Mouse (Mus musculus) embryonic facial prominence, embryonic 14.5 days (tissue): ENCODE results near the gene Gpr31b. TPM values are rescaled to one million over a fixed set of nuclear protein-coding genes. Genes with fewer than 3 reads are reported as not detected.
A peak's percentile ranks its signal among the peaks of the same experiment; 100 is the strongest.
"Not testable (repeated sequence)": the region's sequence is repeated elsewhere in the genome, so short reads cannot be mapped to it uniquely, and the experiment has no call there.

ENCODE experiments used
- ATAC-seq: fragments of 200-750 bp; cut with Nextera tagmentation; 2 replicates; pipeline ENCODE4 v1.8.0; 2017; ENCODE audit warnings: low read depth, moderate number of reproducible peaks, moderate TSS enrichment
- DNase-seq: peaks from one replicate; pipeline ENCODE4 v3.0.0-alpha.2; 2015; ENCODE audit warnings: low spot score
- H3K27ac ChIP-seq: fragments of 300-500 bp; sonication (generic); replicated peaks from 2 replicates; pipeline ENCODE4 v1.5.1; 2014; ENCODE audit warnings: low read depth, mild to moderate bottlenecking, low read length, moderate library complexity
- H3K27me3 ChIP-seq: fragments of 300-500 bp; sonication (generic); replicated peaks from 2 replicates; pipeline ENCODE4 v1.6.1; 2014; ENCODE audit warnings: low read length; ENCODE audit not compliant: control insufficient read depth, insufficient read depth
- H3K36me3 ChIP-seq: fragments of 300-500 bp; sonication (generic); 2 replicates; pipeline ENCODE4 v1.6.1; 2014; ENCODE audit warnings: low read length, mixed read lengths; ENCODE audit not compliant: control insufficient read depth, insufficient read depth
- H3K4me1 ChIP-seq: fragments of 300-500 bp; sonication (generic); 2 replicates; pipeline ENCODE4 v1.6.1; 2014; ENCODE audit warnings: antibody characterized with exemption, low read length; ENCODE audit not compliant: control insufficient read depth, insufficient read depth
- H3K4me2 ChIP-seq: fragments of 300-500 bp; sonication (generic); 2 replicates; pipeline ENCODE4 v1.6.1; 2014; ENCODE audit warnings: low read depth, mild to moderate bottlenecking, low read length, moderate library complexity, mixed read lengths
- H3K4me3 ChIP-seq: fragments of 300-500 bp; sonication (generic); 2 replicates; pipeline ENCODE4 v1.5.1; 2014; ENCODE audit warnings: low read depth, mild to moderate bottlenecking, low read length
- H3K9ac ChIP-seq: fragments of 300-500 bp; sonication (generic); 2 replicates; pipeline ENCODE4 v1.6.1; 2014; ENCODE audit warnings: low read depth, mild to moderate bottlenecking, low read length, moderate library complexity, mixed read lengths
- H3K9me3 ChIP-seq: fragments of 300-500 bp; sonication (generic); 2 replicates; pipeline ENCODE4 v1.6.1; 2016; ENCODE audit warnings: low read length; ENCODE audit not compliant: control insufficient read depth
- WGBS: fragments of 180-500 bp; shearing (Covaris S2); extraction: QIAGEN DNeasy Blood & Tissue Kit; methylation state at CpG from one replicate; pipeline ENCODE4 v1.1.7; 2014; 5-methylcytosine and 5-hydroxymethylcytosine counted together
- polyA plus RNA-seq: library from polyadenylated mRNA; unstranded; fragments of >200 nt; fragmentation: Nextera tagmentation; extraction: Ambion mirVana; gene quantifications from 2 replicates; pipeline ENCODE4 v1.2.1, GENCODE M21; 2014

Gpr31b gene
- polyA plus RNA-seq = not detected in 2 replicates

DNA sequence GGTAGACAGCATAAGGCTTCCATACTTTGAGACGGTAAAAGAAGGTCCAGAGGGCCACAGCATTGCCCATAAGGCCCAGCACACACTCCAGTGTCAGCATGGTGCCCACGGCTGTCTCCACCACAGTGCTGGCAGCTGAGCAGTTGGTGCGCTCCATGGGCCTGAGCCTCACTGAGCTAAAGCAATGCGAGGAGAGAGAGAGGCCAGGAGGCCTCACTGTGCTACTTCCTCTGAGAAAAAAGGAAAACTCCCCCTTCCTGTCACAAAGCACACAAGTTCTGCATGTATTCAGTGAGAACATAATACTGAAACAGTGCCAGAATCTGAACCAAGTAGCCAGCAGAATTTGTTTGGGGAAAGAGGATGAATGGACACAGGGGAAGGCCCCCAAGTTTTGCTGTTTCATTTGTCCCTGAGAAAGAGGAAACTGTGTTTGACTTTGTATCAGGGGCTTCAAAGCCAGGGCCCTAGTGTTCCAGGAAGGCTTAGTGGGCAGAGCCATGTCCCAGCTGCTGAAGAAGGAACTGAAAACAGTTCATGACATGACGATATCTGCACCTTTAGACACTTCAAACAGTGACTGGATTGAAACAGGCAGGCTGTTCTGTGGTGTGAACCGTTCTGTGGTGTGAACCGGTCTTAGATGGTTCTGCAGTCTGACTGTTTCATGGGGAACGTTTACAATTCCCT lies at the start of gene Gpr31b:
TSS of gene Gpr31b (minus strand) at position 173 of the 690 bp plus-strand sequence.
- H3K27ac ChIP-seq, DNase-seq, H3K9ac ChIP-seq, H3K27me3 ChIP-seq, ATAC-seq, H3K4me1 ChIP-seq, H3K4me2 ChIP-seq, H3K9me3 ChIP-seq, H3K4me3 ChIP-seq, H3K36me3 ChIP-seq: not testable (repeated sequence)
- WGBS = no CpG with 5 or more reads among the region's 8 CpGs

DNA sequence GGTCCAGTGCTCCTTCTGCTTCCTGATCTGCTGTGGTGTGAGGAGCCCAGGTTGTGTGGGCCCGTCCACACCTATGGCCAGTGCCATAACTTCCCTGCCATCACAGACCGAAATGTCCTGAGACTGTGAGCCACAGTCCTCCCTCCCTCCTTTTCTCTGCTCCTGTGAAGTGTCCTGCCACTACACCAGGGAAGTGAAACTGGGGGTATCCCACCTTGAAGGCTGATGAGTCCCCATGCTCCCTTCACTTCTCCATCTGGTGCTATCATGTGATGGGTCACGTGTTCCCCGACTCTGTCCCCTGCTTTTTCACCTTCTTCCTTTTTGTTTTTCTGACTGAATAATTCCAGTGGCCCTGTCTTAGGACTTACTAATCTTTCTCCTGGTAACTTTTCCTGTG lies 40.9 kb upstream of the Gpr31b start:
- H3K4me1 ChIP-seq, H3K27me3 ChIP-seq, H3K4me2 ChIP-seq, H3K36me3 ChIP-seq, H3K9me3 ChIP-seq, H3K4me3 ChIP-seq, DNase-seq, H3K9ac ChIP-seq, H3K27ac ChIP-seq, ATAC-seq: not testable (repeated sequence)
- no CpG with 5 or more reads among the region's 4 CpGs for WGBS

DNA sequence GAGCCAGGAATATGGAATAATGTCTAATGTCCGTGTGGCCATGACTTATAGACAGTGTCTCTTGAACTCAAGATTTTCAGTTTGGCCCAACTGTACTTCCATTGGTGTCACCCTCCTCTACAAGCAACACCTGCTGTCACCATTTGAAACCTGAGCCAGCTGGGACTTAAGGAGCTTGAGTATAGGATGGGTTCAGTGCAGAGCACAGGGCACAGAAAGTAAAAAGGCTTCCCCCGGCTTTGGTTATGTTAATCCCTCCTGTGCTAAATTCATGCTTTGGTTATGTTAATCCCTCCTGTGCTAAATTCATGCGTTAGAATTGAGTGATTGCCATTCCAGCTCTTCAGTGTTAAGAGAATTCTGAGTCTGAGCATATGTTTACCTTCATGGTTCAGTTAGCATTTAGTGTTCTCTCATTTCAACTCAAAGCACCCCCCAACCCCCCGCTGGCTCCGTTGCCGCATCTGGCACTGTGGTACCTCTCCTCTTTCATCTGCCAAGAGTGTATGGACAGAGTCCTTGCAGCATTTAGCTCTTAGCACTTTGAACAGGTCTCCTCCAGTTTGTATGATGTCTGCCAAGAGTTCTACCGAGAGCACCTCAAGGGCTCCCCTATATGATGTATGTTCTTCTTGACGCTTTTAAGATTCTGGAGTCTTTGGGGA lies 40.1 kb upstream of the Gpr31b start:
- peak; percentile 67; the same call in 1 of the 2 replicates for ATAC-seq
- DNase-seq = peak; percentile 4
- not testable (repeated sequence) for H3K4me1 ChIP-seq, H3K36me3 ChIP-seq, H3K9ac ChIP-seq, H3K4me2 ChIP-seq, H3K4me3 ChIP-seq, H3K27me3 ChIP-seq, H3K27ac ChIP-seq, H3K9me3 ChIP-seq
- WGBS = 54% methylated on average over 5 of the region's 8 CpGs

DNA sequence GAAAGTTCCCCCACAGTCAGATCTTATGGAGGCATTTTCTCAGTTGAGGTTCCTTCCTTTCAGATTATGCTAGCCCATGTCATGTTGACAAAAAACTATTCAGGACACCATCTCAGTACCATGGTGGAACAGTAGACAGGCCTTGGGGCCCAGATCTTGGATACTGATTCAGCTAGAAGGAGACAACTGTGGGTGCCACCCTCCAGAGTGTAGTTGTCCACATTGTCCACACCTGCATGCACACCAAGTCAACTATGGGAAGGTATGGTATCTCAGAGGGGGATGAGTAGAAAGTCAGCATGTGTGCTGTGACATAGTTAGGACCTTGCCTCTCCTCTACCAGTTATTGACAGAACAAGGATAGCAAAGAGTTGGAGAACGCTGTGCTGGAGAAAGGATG lies 39.4 kb upstream of the Gpr31b start:
- not testable (repeated sequence) for DNase-seq, ATAC-seq, H3K27me3 ChIP-seq, H3K4me1 ChIP-seq, H3K9ac ChIP-seq, H3K4me2 ChIP-seq, H3K36me3 ChIP-seq, H3K9me3 ChIP-seq, H3K4me3 ChIP-seq, H3K27ac ChIP-seq
- WGBS = no CpG with 5 or more reads among the region's 1 CpGs

DNA sequence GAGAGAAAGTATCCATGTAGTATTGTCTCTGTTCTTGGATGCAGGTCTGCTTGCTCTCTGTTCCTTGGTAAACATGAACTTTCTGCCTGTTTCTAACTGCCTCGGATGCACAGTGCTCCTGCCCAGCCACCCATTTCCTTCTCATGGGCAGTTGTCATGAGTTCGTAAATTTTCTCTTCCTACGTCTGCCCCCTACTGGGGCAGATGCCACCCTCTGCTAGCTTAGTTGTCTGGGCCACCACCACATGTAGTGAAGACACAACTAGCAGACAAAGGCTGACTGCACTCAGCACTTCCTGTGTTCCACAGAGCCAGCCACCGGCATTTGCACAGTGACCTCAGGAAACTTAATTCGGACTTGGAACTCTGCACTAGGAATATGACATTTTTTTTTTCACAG lies 17.1 kb upstream of the Gpr31b start:
- not testable (repeated sequence) for H3K27ac ChIP-seq, H3K36me3 ChIP-seq, H3K9ac ChIP-seq, H3K27me3 ChIP-seq, H3K4me2 ChIP-seq, H3K4me3 ChIP-seq, H3K4me1 ChIP-seq, ATAC-seq, DNase-seq, H3K9me3 ChIP-seq
- 68% methylated on average over 3 of the region's 5 CpGs for WGBS

DNA sequence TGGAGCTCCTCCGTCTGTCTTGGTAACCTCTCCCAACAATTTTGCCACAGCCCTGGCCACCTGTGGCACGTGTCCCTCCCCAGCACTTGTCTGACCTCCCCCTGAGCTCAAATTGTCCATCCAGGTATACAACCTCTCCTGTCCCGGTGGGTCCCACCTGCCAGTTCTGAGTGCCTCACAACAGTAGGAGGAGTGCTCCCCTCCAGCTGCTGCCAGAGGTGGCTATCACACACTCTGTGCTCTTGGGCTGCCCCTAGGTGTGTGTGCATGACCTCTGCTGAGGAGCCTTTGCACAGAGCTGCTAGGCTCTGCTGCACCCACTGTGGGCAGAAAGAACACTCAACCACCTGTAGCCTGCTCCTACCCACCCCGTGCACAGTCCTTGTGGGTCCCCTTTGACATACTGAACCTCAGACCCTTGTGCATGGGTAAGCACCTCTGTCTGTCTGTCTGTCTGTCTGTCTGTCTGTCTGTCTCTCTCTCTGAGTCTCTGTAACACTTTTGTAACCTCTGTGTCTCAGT lies 15.8 kb upstream of the Gpr31b start:
- not testable (repeated sequence) for ATAC-seq

DNA sequence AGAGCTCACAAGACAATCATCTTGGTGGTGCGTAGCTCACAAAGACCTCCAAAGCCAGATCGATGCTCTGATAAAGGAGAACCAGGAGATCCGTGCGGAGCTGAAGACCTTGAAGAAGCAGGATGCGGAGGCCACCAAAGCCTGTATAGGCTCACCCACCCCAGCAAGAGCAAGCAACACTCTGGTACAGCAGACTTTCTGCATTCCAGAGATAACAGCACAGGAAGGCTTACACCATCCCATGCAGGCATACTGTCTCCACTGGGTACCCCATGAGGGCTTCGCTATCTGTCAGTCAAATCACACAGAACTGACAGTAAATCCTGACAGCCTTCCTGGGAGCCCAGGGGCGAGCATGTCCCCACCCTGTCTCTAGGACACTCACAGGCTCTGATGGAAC lies 10.8 kb upstream of the Gpr31b start:
- H3K27ac ChIP-seq, H3K36me3 ChIP-seq, DNase-seq, ATAC-seq, H3K9ac ChIP-seq, H3K4me3 ChIP-seq, H3K4me1 ChIP-seq, H3K27me3 ChIP-seq, H3K4me2 ChIP-seq, H3K9me3 ChIP-seq: not testable (repeated sequence)
- 94% methylated on average over 2 of the region's 7 CpGs for WGBS

More for the DNA sequence above, 15.8 kb upstream of the Gpr31b start:
- not testable (repeated sequence) for H3K27me3 ChIP-seq, H3K36me3 ChIP-seq, H3K9ac ChIP-seq, H3K9me3 ChIP-seq, H3K27ac ChIP-seq, H3K4me1 ChIP-seq, H3K4me3 ChIP-seq, H3K4me2 ChIP-seq, DNase-seq
- WGBS = 80% methylated on average over 1 of the region's 4 CpGs

DNA sequence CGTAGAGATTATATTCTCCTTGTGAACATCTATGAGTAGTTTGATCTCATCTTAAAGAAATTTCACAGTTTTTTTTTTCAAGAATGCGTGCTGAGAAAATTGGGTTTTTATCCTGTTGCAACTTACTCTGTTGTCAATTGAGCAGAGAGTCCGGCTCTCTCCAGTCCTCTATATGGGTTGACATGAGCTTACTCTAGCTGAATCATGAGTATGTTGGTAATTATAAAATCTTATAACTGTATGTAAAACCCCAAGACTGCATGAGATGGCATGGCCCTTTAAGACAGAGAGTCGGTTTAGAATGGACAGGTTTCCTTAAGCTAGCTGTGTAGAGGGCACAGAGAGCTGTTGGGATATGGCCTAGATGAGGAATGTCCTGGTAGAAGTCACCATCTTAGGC lies 8.7 kb upstream of the Gpr31b start, which contains the start of gene Tcp10b:
TSS of gene Tcp10b (plus strand) at position 301 of the 400 bp plus-strand sequence.
- not testable (repeated sequence) for H3K9ac ChIP-seq, DNase-seq, H3K4me2 ChIP-seq, H3K36me3 ChIP-seq, H3K27me3 ChIP-seq, ATAC-seq, H3K27ac ChIP-seq, H3K4me1 ChIP-seq, H3K4me3 ChIP-seq, H3K9me3 ChIP-seq
- WGBS = 85% methylated on average over 4 of the region's 4 CpGs
